Mouse (Mus musculus): Measurements from ENCODE around the gene Tmsb15l.
"Not testable (repeated sequence)": the region's sequence is repeated elsewhere in the genome, so short reads cannot be mapped to it uniquely, and the experiment has no call there.

Gene Tmsb15l

DNA sequence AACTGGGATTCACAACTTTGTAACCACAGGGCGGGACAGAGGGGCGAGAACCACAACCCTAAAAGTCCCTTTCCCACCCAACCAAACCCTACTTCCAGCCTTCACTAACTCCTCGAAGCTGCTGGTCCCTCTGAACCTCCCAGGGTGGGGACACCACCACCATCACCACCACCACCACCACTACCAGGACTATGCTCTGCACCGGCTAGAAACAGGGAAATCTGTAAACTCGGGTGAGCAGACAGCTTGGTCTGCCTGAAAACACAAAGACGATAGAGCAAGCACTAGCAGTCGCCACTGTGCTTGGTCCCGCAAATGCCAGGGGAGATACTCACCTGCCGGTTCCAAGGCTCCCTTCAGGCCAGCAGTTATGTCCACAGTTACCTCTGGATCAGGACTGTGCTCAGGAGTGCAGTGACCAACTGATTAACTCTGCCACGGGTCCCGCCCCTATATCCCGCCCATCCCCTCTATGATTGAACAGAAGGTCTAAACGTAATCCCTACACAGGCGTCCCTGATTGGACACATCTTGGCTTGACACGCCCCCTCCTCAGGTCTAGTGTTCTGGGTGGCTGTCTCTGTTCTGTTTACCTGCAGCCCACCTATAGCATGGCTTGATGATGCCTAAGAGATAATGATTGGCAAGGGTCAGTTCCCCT is at the start of gene Tmsb15l, which contains the start of gene Tmsb15b1:
Tmsb15l (minus strand) TSS at position 446 of the 661 bp plus-strand sequence.
Tmsb15b1 (minus strand) TSS at position 451 of the 661 bp plus-strand sequence.
- DNase-seq: peak; percentile 80

DNA sequence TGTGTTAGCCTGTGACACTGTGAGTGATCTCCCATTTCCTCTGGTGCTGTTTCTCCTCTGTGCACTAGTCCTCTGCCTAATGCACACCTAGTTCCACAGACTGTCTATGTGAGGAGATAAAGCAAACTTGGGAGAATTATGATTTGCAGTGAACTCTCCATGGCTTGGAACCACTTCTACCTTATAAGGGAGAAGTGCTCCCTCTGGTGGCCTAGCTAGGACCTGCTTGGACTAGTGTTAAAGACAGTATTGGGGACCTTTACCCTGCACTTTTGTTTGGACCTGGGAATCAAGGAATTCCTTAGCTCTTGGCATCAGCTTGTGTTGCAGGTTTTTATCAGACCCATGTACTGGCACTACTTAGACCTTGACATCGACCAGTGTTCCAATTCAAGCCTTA is 42.6 kb upstream of the Tmsb15l start:
- peak; percentile 63 for DNase-seq

GRCm38 (mm10) chrX:137017668-137018067 is 41.0 kb upstream of the Tmsb15l start:
- DNase-seq: no peak

GRCm38 (mm10) chrX:137015099-137015709 is 38.5 kb upstream of the Tmsb15l start:
- peak; percentile 46 for DNase-seq

DNA sequence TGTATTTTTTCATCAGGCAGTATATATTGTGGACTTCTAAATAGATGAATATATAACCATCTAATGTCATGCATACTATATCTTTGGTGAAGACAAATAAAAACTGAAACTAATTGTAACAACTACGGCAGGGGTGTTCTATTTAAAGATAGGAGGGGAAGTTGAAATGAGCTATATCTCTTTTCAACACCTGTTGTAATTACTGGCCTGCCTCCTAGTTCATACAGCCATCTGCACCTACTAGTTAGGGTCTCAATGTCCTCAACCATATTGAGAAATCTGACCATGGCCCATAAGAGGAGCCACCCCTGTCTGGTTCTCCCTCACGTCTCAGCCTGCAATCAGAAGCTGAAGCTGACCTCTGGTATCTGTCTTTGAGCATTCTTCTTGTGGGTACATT is 19.6 kb upstream of the Tmsb15l start:
- DNase-seq: no peak

DNA sequence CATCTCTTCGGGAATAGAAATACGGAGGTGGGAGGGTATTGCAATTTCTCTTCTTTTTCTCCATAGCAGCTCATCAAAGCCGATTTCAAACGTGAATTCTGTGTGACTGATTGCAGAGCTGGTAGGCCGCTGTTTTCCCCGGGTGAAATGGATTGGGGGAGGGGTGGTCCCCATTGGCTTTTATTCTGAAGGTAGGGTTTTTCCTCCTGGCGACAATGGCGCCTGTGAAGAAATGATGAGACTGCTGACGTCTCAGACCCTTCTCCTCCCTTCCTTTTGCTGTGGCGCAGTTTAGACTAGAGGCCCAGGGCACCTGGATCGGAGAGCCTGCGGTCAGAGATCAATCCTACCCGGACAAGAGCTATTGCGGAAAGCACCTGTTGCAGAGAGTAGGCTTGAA is 17.0 kb upstream of the Tmsb15l start:
- no peak for DNase-seq

GRCm38 (mm10) chrX:136992978-136993547 is 16.4 kb upstream of the Tmsb15l start, which contains the start of gene Zcchc18:
Gene Zcchc18, plus strand, starts transcription at chrX:136993155.
- peak; percentile 68 for DNase-seq

DNA sequence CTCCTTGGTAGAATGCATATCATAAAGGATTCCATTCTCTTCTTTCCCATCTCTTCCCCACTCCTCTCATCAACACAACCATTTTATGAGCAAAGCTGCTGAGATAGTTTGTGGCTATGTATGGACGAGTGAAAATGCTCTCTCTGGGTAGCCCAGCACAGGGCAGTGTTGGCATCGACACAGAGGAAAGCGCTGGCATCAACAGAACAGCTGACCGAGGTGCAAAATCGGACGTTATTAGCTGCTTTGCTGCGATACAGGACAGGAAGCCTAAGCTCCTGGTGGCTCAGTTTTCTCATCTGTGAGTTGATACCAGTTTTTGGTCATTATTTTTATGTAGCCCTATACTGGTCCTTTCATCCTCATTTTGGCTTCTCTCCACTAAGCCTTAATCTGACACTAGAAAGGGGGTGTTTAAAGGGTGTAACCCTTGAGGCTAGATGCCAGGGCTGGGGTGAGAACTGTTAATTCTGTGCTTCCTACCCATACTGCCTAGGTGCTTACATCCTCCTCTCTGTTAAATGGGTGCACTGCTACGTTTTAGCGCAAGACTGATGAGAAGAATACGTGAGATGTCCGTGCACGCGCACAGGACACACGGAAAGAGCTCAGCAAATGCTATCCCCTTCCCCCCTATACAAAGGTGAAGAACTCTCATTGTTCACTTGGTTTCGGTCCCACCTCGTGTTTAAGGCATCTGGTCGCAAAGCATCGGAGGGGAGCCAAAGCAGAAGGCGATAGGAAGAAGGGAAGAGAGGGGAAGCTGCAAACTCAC is 15.7 kb upstream of the Tmsb15l start:
- no peak for DNase-seq

DNA sequence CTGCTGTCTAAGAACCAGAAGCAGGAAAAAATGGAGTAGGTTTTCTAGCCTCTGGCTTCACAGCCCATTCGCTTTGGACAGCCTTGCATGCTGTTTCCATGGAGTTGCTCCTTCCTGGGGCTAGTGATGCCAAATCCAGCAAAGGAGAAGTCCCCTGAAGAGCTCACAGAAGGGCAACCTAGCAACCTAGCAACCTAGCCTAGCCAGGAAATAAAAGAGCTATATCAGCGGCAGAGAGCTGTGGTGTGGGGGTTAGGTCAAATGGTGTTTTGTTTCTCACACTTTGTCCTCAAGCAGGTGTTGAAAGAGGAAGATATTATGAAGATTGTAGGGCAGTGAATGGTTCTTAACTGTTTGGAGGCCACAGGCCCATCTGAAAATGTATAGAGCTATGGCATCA is 14.6 kb upstream of the Tmsb15l start:
- DNase-seq: no peak

- no peak for DNase-seq
Observed at GRCm38 (mm10) chrX:136986039-136986438, 9.4 kb upstream of the Tmsb15l start.

GRCm38 (mm10) chrX:136978616-136979015 is 1.9 kb upstream of the Tmsb15l start:
- no peak for DNase-seq

- not testable (repeated sequence) for DNase-seq
Observed at GRCm38 (mm10) chrX:136975397-136975796, 1.3 kb downstream of the Tmsb15l start, which contains the start of gene Tmsb15b2. Gene Tmsb15b2, minus strand, starts transcription at chrX:136975497.

- peak; percentile 14 for DNase-seq
Observed at GRCm38 (mm10) chrX:136959688-136960087, 17.0 kb downstream of the Tmsb15l start.

GRCm38 (mm10) chrX:136958300-136958699 is 18.4 kb downstream of the Tmsb15l start:
- DNase-seq: not testable (repeated sequence)

DNA sequence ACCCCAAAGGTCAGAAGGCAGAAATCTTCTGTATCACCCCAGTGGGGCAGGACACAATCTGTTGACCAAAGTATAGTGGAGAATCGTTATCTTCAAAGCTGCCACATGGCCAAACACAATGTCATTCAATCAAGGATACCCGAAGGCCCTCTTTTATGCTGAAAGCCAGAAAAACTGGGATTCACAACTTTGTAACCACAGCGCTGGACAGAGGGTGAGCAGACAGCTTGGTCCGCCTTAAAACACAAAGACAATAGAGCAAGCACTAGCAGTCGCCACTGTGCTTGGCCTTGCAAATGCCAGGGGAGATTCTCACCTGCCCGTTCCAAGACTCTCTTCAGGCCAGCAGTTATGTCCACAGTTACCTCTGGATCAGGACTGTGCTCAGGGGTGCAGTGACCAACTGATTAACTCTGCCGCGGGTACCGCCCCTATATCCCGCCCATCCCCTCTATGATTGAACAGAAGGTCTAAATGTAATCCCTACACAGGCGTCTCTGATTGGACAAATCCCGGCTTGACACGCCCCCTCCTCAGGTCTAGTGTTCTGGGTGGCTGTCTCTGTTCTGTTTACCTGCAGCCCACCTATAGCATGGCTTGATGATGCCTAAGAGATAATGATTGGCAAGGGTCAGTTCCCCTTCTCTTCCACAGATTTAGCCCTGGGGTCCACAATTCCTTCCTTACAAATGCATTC is 18.9 kb downstream of the Tmsb15l start:
- DNase-seq: peak; percentile 4

- no peak for DNase-seq
Observed at GRCm38 (mm10) chrX:136937985-136938384, 38.7 kb downstream of the Tmsb15l start.

DNA sequence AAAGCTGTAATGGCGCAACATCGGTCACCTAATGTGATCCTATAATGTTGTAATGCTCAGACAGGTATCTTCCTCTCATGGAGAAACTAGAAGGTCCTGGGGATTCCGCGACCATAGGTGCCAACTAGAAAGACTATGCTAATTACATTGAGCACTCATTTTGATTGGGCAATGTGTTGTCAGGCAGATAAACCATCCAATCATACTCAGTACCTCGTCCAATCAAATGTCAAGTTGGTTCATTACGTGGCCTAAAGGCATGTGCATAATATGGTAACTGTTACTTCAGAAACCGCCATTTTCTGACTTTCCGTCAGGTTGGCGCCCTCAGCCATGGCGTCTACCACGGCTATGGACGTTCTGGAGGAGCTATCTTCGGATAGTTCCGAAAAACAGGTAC is 49.6 kb downstream of the Tmsb15l start, which contains the start of gene H2bfm:
H2bfm (plus strand) TSS at position 295 of the 400 bp plus-strand sequence.
- no peak for DNase-seq

- DNase-seq: no peak
Observed at GRCm38 (mm10) chrX:136925863-136926262, 50.8 kb downstream of the Tmsb15l start.

Data from thymus, postnatal 14 days (tissue).